Mouse (Mus musculus) urinary bladder, postnatal 0 days (tissue): ENCODE data around the gene Acd. TPM values are rescaled to one million over a fixed set of nuclear protein-coding genes. Genes with fewer than 3 reads are reported as not detected.

Experiments used
- polyA plus RNA-seq: library from polyadenylated mRNA; unstranded; fragments of >200 nt; fragmentation: Nextera tagmentation; extraction: Ambion mirVana; gene quantifications from 2 replicates; pipeline ENCODE4 v1.2.1, GENCODE M21; 2015

Acd gene
- 28.8 and 29.9 TPM in 2 replicates for polyA plus RNA-seq

DNA sequence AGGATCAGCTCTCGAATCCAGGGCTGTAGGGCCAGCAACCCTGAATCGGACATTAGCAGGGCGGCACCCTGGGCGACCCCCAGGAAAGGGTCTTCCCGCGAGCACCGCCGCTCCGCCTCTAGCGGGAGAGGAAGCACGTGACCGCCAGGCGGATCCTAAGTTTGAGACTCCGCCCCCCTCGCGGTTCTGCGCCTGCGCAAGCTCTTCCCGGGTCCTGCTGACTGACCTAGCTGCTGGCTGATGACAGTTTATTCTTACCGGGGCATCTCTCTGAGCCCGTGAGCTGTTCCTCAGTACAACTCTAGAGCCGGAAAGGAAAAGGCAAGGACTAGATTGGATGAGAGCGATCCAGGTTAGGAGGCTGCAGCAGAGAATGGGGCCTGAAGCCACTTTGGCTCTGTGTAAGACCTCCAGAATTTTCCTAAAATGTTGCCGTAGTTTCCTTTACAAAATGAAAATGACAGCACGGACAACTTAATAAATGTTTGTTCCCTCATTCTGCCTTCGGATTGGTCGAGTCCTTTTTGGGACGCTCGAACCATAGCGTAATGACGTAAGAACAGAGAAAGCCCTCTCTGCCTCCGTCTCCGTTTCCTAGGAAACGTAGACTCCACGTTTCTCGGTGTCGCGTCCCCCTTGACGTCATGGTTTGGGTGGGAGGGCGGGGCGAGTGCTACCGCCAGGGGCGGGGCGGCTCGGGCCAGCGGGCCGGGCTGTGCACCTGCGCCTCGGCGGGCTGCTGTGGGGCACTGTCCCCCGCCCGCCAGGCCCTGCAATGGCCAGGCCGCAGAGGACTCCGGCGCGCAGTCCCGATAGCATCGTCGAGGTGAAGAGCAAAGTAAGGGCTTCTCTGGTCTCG, at the start of gene Acd, which contains the start of gene Pard6a:
Gene Acd (minus strand): TSS at position 137 of the 859 bp plus-strand sequence.
Gene Pard6a (plus strand): TSS at position 183 of the 859 bp plus-strand sequence.

DNA sequence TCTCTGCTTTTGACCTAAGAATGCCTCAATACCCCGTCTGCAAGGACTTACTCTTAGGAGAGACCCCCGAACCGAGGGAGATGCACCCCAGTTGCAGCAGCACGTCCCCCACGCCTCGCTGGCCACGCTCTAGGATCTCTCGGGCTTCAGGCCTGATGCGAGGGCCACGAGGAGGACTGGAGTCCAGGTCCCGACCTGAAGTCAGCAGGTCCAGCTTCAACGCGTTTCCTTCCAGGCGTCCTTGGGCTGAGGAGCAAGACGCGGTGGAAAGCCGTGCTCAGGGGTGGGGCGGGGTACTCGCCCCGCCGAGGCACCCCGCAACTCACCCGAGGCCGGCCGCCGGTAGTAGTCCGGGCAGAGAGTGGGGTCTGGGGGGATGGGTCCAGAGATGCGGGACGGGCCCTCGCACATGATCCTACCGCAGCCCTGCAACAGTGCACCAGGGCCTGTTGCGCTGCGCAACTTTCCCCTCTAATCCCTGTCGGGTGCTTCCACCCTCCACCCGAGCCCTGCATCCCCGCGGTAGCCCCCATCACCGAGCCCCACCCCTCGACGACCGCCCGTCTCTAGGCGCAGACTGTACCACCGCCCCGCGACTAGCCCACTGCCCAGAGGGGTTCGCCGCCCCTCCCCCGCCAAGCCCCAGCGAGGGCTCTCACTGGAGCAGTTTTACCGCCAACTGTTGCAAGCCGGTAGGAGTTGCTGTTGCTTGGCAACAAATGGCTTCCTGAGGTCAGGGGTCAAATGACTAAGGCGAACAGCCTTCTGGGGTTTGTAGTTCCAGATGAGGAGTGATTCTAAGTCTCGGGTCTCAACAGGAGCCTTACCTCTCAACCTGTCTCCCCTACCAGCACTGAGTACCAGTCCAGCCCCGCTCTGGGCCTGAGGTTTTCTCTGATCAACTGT, 6.8 kb upstream of the Acd start, which contains the start of the genes 4933405L10Rik and Enkd1:
Gene 4933405L10Rik (plus strand): TSS at position 158 of the 906 bp plus-strand sequence.
Gene Enkd1 (minus strand): TSS at position 713 of the 906 bp plus-strand sequence.

DNA sequence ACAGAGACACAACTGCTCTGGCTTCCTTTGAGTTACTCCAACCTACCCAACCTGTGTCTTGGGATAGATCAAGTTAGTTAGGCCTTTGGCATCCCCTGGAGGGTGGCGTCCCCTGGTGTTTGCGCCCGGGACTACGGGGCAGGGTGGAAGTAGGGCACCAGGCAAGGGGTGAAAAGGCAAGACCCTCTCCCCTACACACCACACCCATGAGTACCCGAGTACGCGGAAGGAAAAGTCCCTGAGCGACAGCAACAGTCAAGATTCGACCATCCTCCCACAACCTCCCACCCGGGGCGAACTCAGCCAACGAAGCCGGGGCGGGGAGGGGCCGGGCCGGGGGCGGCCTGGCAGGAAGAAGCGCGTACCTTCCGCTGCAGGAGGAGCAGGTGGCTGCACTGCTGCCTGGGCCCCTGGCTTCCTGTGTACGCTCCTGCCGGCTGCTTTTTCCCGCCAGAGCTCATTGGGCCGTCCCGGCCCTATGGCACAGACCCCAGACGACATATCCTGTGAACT, 15.1 kb downstream of the Acd start, which contains the start of gene Carmil2:
Gene Carmil2 (plus strand): TSS at position 479 of the 513 bp plus-strand sequence.

Other genes starting within 250 kb of the Acd start
- gene Tppp3, start 229.6 kb downstream of the Acd start, polyA plus RNA-seq = 44.9 and 57.8 TPM in 2 replicates
- 19.3 and 20.5 TPM in 2 replicates for gene Zdhhc1, start 204.2 kb downstream of the Acd start, polyA plus RNA-seq
- 0.51 and 0.60 TPM in 2 replicates for gene Hsd11b2, start 182.3 kb downstream of the Acd start, polyA plus RNA-seq
- gene Atp6v0d1, start 135.1 kb downstream of the Acd start, polyA plus RNA-seq = 87.1 and 100.0 TPM in 2 replicates
- gene Ripor1, start 95.8 kb downstream of the Acd start, polyA plus RNA-seq = 17.4 and 20.9 TPM in 2 replicates
- gene Ctcf, start 64.5 kb downstream of the Acd start, polyA plus RNA-seq = 40.8 and 44.2 TPM in 2 replicates
- gene Agrp, start 63.7 kb downstream of the Acd start, polyA plus RNA-seq = 9.2 and 13.5 TPM in 2 replicates
- 0.08 and 0.12 TPM in 2 replicates for gene Carmil2, start 14.8 kb downstream of the Acd start, polyA plus RNA-seq
- 10.8 and 11.4 TPM in 2 replicates for gene Pard6a, start within 50 bp of the Acd start, polyA plus RNA-seq
- gene 4933405L10Rik, start 6.6 kb upstream of the Acd start, polyA plus RNA-seq = not detected in 2 replicates
- 6.3 and 6.6 TPM in 2 replicates for gene Enkd1, start 7.1 kb upstream of the Acd start, polyA plus RNA-seq
- 8.4 and 11.5 TPM in 2 replicates for gene Gfod2, start 57.6 kb upstream of the Acd start, polyA plus RNA-seq
- 5.3 and 5.5 TPM in 2 replicates for gene Ranbp10, start 126.2 kb upstream of the Acd start, polyA plus RNA-seq
- gene Tsnaxip1, start 126.6 kb upstream of the Acd start, polyA plus RNA-seq = not detected in 2 replicates
- gene Cenpt, start 152.2 kb upstream of the Acd start, polyA plus RNA-seq = 12.8 and 15.9 TPM in 2 replicates
- 34.7 and 37.6 TPM in 2 replicates for gene Thap11, start 154.0 kb upstream of the Acd start, polyA plus RNA-seq
- 135 and 151 TPM in 2 replicates for gene Nutf2, start 159.5 kb upstream of the Acd start, polyA plus RNA-seq
- gene Edc4, start 179.8 kb upstream of the Acd start, polyA plus RNA-seq = 16.9 and 18.8 TPM in 2 replicates
- gene Nrn1l, start 192.5 kb upstream of the Acd start, polyA plus RNA-seq = 0.30 and 0.36 TPM in 2 replicates
- gene Pskh1, start 199.3 kb upstream of the Acd start, polyA plus RNA-seq = 16.9 and 17.5 TPM in 2 replicates
- gene Ctrl, start 232.8 kb upstream of the Acd start, polyA plus RNA-seq = 0.40 and 0.55 TPM in 2 replicates
- 41.7 and 50.9 TPM in 2 replicates for gene Psmb10, start 237.3 kb upstream of the Acd start, polyA plus RNA-seq
- gene Lcat, start 242.3 kb upstream of the Acd start, polyA plus RNA-seq = 0.81 and 0.85 TPM in 2 replicates